14 mouse cellular contexts compared by ENCODE assay signal in the genomic region with DNA sequence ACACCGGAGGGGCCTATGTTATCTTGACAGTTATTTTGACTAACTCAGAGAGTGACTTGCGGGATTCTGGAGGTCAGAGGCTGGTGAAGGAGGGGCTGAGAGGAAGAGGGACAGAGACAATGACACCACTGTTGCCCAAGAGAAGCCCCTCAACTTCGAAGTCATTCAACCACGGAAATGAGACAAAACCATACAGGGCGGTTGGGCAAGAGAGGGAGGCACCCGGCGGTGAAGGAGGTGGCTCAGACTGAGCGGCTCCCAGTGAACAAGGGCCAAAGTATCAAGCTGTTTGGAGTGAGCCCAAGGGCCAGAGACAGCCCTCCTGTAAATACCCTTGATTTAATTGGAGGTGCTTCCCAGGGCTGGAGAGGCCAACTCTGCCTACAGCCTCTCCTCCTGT. TPM values are rescaled to one million over a fixed set of nuclear protein-coding genes. Genes with fewer than 3 reads are reported as not detected.
DNase-seq lines count a peak whose midpoint lies in the region; ATAC-seq and TF ChIP-seq lines count a peak whose summit lies in the region.
"Had no signal": no experiment of that assay in that cellular context is flagged by ENCODE, and none has a peak within 500 bp of the region (broad histone marks: within the 10 kb centered on the region; RNA-seq: fewer than 3 reads in every experiment).

No protein-coding gene starts in this region.

- peak; percentile 65 for ATAC-seq in intestine, postnatal 0 days
- peak; percentile 50; the same call in 1 of the 2 replicates for ATAC-seq in liver, embryonic 13.5 days (ENCODE audit: low read depth)
- peak; percentile 48 for ATAC-seq in megakaryocyte-erythroid progenitor cell, adult 5-6 weeks (replicated peaks; ENCODE audit: low FRiP score, low TSS enrichment, poor library complexity, severe bottlenecking)
- ATAC-seq: midbrain, embryonic 15.5 days had no signal

- no peak overlapping the region for H3K4me3 ChIP-seq in intestine, postnatal 0 days (ENCODE audit: low read depth, low read length)
- H3K4me3 ChIP-seq in liver, embryonic 13.5 days (replicated peaks), result no peak overlapping the region
- H3K4me3 ChIP-seq: erythroblast, embryonic 14.5 days; midbrain, embryonic 15.5 days had no signal

- H3K4me2 ChIP-seq in intestine, postnatal 0 days (replicated peaks; ENCODE audit: low read depth), result no peak overlapping the region
- peak overlapping the region; percentile 10; the same call in 1 of the 2 replicates for H3K4me2 ChIP-seq in liver, embryonic 13.5 days
- H3K4me2 ChIP-seq: midbrain, embryonic 15.5 days had no signal

- no peaks in the 10 kb centered on the region for H3K27me3 ChIP-seq in intestine, postnatal 0 days (replicated peaks; ENCODE audit: control insufficient read depth, insufficient read depth, low read length)
- no peaks in the 10 kb centered on the region for H3K27me3 ChIP-seq in liver, embryonic 13.5 days
- H3K27me3 ChIP-seq: midbrain, embryonic 15.5 days had no signal

- peak; percentile 6 for DNase-seq in cerebellum, adult 9-11 months
- no peak for DNase-seq in cerebellum, adult 18-20 months
- peak; percentile 25 for DNase-seq in liver, embryonic 13.5 days
- no peak for DNase-seq in urinary bladder, postnatal 4 days (ENCODE audit: low spot score in 2 of 2)
- no peak for DNase-seq in ovary, postnatal 36 days (ENCODE audit: low spot score)
- DNase-seq in cerebellum, postnatal 4 days (ENCODE audit: low spot score in 2 of 2), result no peak
- DNase-seq: gastrocnemius, postnatal 14 days; heart, postnatal 10 days; spleen, adult 18-20 months had no signal

- no peaks in the 10 kb centered on the region for H3K36me3 ChIP-seq in intestine, postnatal 0 days (ENCODE audit: control insufficient read depth, insufficient read depth)
- H3K36me3 ChIP-seq in liver, embryonic 13.5 days, result no peaks in the 10 kb centered on the region
- H3K36me3 ChIP-seq: G1E; midbrain, embryonic 15.5 days had no signal

- no peaks in the 10 kb centered on the region for H3K9me3 ChIP-seq in intestine, postnatal 0 days (ENCODE audit: control insufficient read depth)
- no peaks in the 10 kb centered on the region for H3K9me3 ChIP-seq in liver, embryonic 13.5 days (replicated peaks)
- H3K9me3 ChIP-seq: midbrain, embryonic 15.5 days had no signal

- no peak overlapping the region for H3K9ac ChIP-seq in intestine, postnatal 0 days (ENCODE audit: low read depth, low read length)
- H3K9ac ChIP-seq in liver, embryonic 13.5 days, result no peak overlapping the region
- H3K9ac ChIP-seq: midbrain, embryonic 15.5 days had no signal

- peaks cover 5% of the 10 kb centered on the region; the same call in 1 of the 2 replicates for H3K4me1 ChIP-seq in intestine, postnatal 0 days (replicated peaks; ENCODE audit: control insufficient read depth, insufficient read depth, low read length)
- H3K4me1 ChIP-seq in liver, embryonic 13.5 days (replicated peaks), result peaks cover 47% of the 10 kb centered on the region

- WGBS in intestine, postnatal 0 days, result 30% methylated on average over 8 of the region's 8 CpGs
- WGBS in liver, embryonic 13.5 days (ENCODE audit: insufficient replicate concordance), result 15% methylated on average over 8 of the region's 8 CpGs

- no peak for TF ChIP-seq CTCF in intestine, postnatal 0 days (IDR thresholded peaks at IDR 0.05; ENCODE audit: low read depth)

- H3K27ac ChIP-seq in intestine, postnatal 0 days (ENCODE audit: low read depth, low read length), result peak overlapping the region; percentile 54
- H3K27ac ChIP-seq in liver, embryonic 13.5 days, result peak overlapping the region; percentile 64
- H3K27ac ChIP-seq: midbrain, embryonic 15.5 days had no signal

RNA-seq across cellular contexts. Expression of gene Myh9, which starts 13.3 kb away (rescaled TPM):
- 25.7 and 27.7 TPM in 2 replicates for polyA plus RNA-seq in intestine, postnatal 0 days (2015; fragmentation: Nextera tagmentation; extraction: Ambion mirVana)
- polyA plus RNA-seq in liver, embryonic 13.5 days (2015; fragmentation: Nextera tagmentation; extraction: Ambion mirVana), result 18.3 and 22.2 TPM in 2 replicates
- 98.3 and 144 TPM in 2 replicates for total RNA-seq in megakaryocyte-erythroid progenitor cell, adult 5-6 weeks (2014; fragmentation: Nextera tagmentation)
- total RNA-seq in megakaryocyte-erythroid progenitor cell, adult 5-6 weeks (2017), result 195 and 198 TPM in 2 replicates

Comparison
In these comparisons a context has a peak if more than half of its experiments do, and no peak if none do; other contexts are left out.
1. DNase-seq: peak in cerebellum, adult 9-11 months (single experiment) and liver, embryonic 13.5 days (single experiment); none in cerebellum, adult 18-20 months (0 of 2), urinary bladder, postnatal 4 days (0 of 2), ovary, postnatal 36 days (single experiment) and cerebellum, postnatal 4 days (0 of 2).
2. Peak in every context shown above with its lines, with median percentiles within 50 percentile points of each other: ATAC-seq.